Mouse (Mus musculus) cerebellum, adult 9-11 months (tissue): ENCODE data around the gene Zfp318.

ENCODE experiments used
- DNase-seq: peaks from one replicate; pipeline ENCODE4 v3.0.0; 2022

The Zfp318 gene

GRCm38 (mm10) chr17:46383294-46384060 lies at the start of gene Zfp318:
Zfp318 (plus strand) TSS chr17:46383731.
- peak; percentile 96 for DNase-seq

- DNase-seq: no peak
Observed at GRCm38 (mm10) chr17:46336475-46336874, 47.1 kb upstream of the Zfp318 start.

- no peak for DNase-seq
Observed at GRCm38 (mm10) chr17:46341208-46341607, 42.3 kb upstream of the Zfp318 start.

- no peak for DNase-seq
Observed at GRCm38 (mm10) chr17:46351026-46351700, 32.4 kb upstream of the Zfp318 start.

GRCm38 (mm10) chr17:46371783-46372182 lies 11.7 kb upstream of the Zfp318 start:
- DNase-seq: peak; percentile 12

GRCm38 (mm10) chr17:46378564-46378963 lies 5.0 kb upstream of the Zfp318 start:
- DNase-seq: no peak

GRCm38 (mm10) chr17:46384061-46384801 lies 700 bp downstream of the Zfp318 start:
- peak; percentile 37 for DNase-seq

- no peak for DNase-seq
Observed at GRCm38 (mm10) chr17:46388200-46388599, 4.7 kb downstream of the Zfp318 start.

GRCm38 (mm10) chr17:46393012-46393411 lies 9.5 kb downstream of the Zfp318 start:
- DNase-seq: no peak

GRCm38 (mm10) chr17:46394631-46395030 lies 11.1 kb downstream of the Zfp318 start:
- no peak for DNase-seq

GRCm38 (mm10) chr17:46408478-46408877 lies 24.9 kb downstream of the Zfp318 start:
- DNase-seq: no peak

GRCm38 (mm10) chr17:46418628-46419027 lies 35.1 kb downstream of the Zfp318 start:
- DNase-seq: no peak

- no peak for DNase-seq
Observed at GRCm38 (mm10) chr17:46419717-46420116, 36.2 kb downstream of the Zfp318 start.

GRCm38 (mm10) chr17:46426496-46426895 lies 43.0 kb downstream of the Zfp318 start:
- DNase-seq: no peak

- no peak for DNase-seq
Observed at GRCm38 (mm10) chr17:46428761-46429414, 45.4 kb downstream of the Zfp318 start, which contains the start of gene Crip3. Crip3 (plus strand) TSS chr17:46428926.

GRCm38 (mm10) chr17:46433627-46434026 lies 50.1 kb downstream of the Zfp318 start:
- no peak for DNase-seq

GRCm38 (mm10) chr17:46436672-46437366 lies 53.3 kb downstream of the Zfp318 start:
- DNase-seq: no peak

- no peak for DNase-seq
Observed at GRCm38 (mm10) chr17:46438298-46438873, 54.9 kb downstream of the Zfp318 start, which contains the start of gene Slc22a7. Slc22a7 (minus strand) TSS chr17:46438457.

- DNase-seq: no peak
Observed at GRCm38 (mm10) chr17:46439176-46439575, 55.6 kb downstream of the Zfp318 start.

GRCm38 (mm10) chr17:46444839-46445579 lies 61.5 kb downstream of the Zfp318 start:
- DNase-seq: no peak

- DNase-seq: no peak
Observed at GRCm38 (mm10) chr17:46446264-46446663, 62.7 kb downstream of the Zfp318 start.
